Mouse (Mus musculus) thymus, postnatal 25 days (tissue): ENCODE measurements around the gene Serpinb1c.
"Not testable (repeated sequence)": the region's sequence is repeated elsewhere in the genome, so short reads cannot be mapped to it uniquely, and the experiment has no call there.

ENCODE experiments used
- DNase-seq: peaks from one replicate; pipeline ENCODE4 v3.0.0; 2022

The Serpinb1c gene

GRCm38 (mm10) chr13:32864529-32864928, 33.5 kb downstream of the Serpinb1c start:
- not testable (repeated sequence) for DNase-seq

GRCm38 (mm10) chr13:32863456-32863855, 34.6 kb downstream of the Serpinb1c start:
- DNase-seq, result no peak

- DNase-seq, result no peak
Measured at GRCm38 (mm10) chr13:32860821-32861220, 37.2 kb downstream of the Serpinb1c start.

GRCm38 (mm10) chr13:32853073-32853472, 44.9 kb downstream of the Serpinb1c start:
- DNase-seq, result no peak

- DNase-seq, result no peak
Measured at GRCm38 (mm10) chr13:32852539-32852938, 45.5 kb downstream of the Serpinb1c start.

GRCm38 (mm10) chr13:32851967-32852366, 46.0 kb downstream of the Serpinb1c start:
- peak; percentile 21 for DNase-seq

- DNase-seq, result peak; percentile 19
Measured at GRCm38 (mm10) chr13:32850668-32851404, 47.2 kb downstream of the Serpinb1c start, which contains the start of gene Serpinb1a. Serpinb1a (minus strand) TSS chr13:32851185.

- no peak for DNase-seq
Measured at GRCm38 (mm10) chr13:32850156-32850555, 47.9 kb downstream of the Serpinb1c start.

GRCm38 (mm10) chr13:32849531-32850123, 48.4 kb downstream of the Serpinb1c start:
- no peak for DNase-seq

GRCm38 (mm10) chr13:32849092-32849491, 48.9 kb downstream of the Serpinb1c start:
- DNase-seq, result no peak

GRCm38 (mm10) chr13:32846221-32846620, 51.8 kb downstream of the Serpinb1c start:
- DNase-seq, result no peak

GRCm38 (mm10) chr13:32841349-32841748, 56.7 kb downstream of the Serpinb1c start:
- DNase-seq, result no peak

- no peak for DNase-seq
Measured at GRCm38 (mm10) chr13:32839314-32839713, 58.7 kb downstream of the Serpinb1c start.

- no peak for DNase-seq
Measured at GRCm38 (mm10) chr13:32834513-32834912, 63.5 kb downstream of the Serpinb1c start.

GRCm38 (mm10) chr13:32833237-32833636, 64.8 kb downstream of the Serpinb1c start:
- peak; percentile 29 for DNase-seq

- DNase-seq, result no peak
Measured at GRCm38 (mm10) chr13:32832776-32833175, 65.2 kb downstream of the Serpinb1c start.

- DNase-seq, result no peak
Measured at GRCm38 (mm10) chr13:32831505-32832273, 66.3 kb downstream of the Serpinb1c start.
